Mouse (Mus musculus) heart, embryonic 13.5 days (tissue): ENCODE results near the gene Izumo1. TPM values are rescaled to one million over a fixed set of nuclear protein-coding genes. Genes with fewer than 3 reads are reported as not detected.

Source experiments
- ATAC-seq: fragments of 200-750 bp; cut with Nextera tagmentation; 2 replicates; pipeline ENCODE4 v1.8.0; 2017; ENCODE audit warnings: moderate TSS enrichment; ENCODE audit not compliant: insufficient number of reproducible peaks, low FRiP score, low TSS enrichment; ENCODE audit errors: extremely low read depth
- H3K27ac ChIP-seq: fragments of 300-500 bp; sonication (generic); replicated peaks from 2 replicates; pipeline ENCODE4 v1.5.1; 2015; ENCODE audit warnings: moderate library complexity, mild to moderate bottlenecking, inconsistent platforms
- H3K27me3 ChIP-seq: fragments of 300-500 bp; sonication (generic); replicated peaks from 2 replicates; pipeline ENCODE4 v1.6.1; 2015; ENCODE audit warnings: mild to moderate bottlenecking, inconsistent platforms
- H3K36me3 ChIP-seq: fragments of 300-500 bp; sonication (generic); 2 replicates; pipeline ENCODE4 v1.6.1; 2015; ENCODE audit warnings: mild to moderate bottlenecking, inconsistent platforms
- H3K4me1 ChIP-seq: fragments of 300-500 bp; sonication (generic); 2 replicates; pipeline ENCODE4 v1.6.1; 2015; ENCODE audit warnings: inconsistent platforms
- H3K4me2 ChIP-seq: fragments of 300-500 bp; sonication (generic); 2 replicates; pipeline ENCODE4 v1.6.1; 2015; ENCODE audit warnings: inconsistent platforms, mild to moderate bottlenecking, moderate library complexity
- H3K4me3 ChIP-seq: fragments of 300-500 bp; sonication (generic); 2 replicates; pipeline ENCODE4 v1.5.1; 2015; ENCODE audit warnings: moderate library complexity, mild to moderate bottlenecking, inconsistent platforms
- H3K9ac ChIP-seq: fragments of 300-500 bp; sonication (generic); 2 replicates; pipeline ENCODE4 v1.6.1; 2015; ENCODE audit warnings: inconsistent platforms, mild to moderate bottlenecking, moderate library complexity
- H3K9me3 ChIP-seq: fragments of 300-500 bp; sonication (generic); 2 replicates; pipeline ENCODE4 v1.6.1; 2016; ENCODE audit warnings: inconsistent platforms
- WGBS: fragments of 180-500 bp; shearing (Covaris S2); methylation state at CpG from one replicate; pipeline ENCODE4 v1.1.7; 2015; ENCODE audit warnings: mixed read lengths; 5-methylcytosine and 5-hydroxymethylcytosine counted together
- polyA plus RNA-seq: library from polyadenylated mRNA; unstranded; fragments of >200 nt; fragmentation: Nextera tagmentation; extraction: Ambion mirVana; gene quantifications from 2 replicates; pipeline ENCODE4 v1.2.1, GENCODE M21; 2015

Gene Izumo1
- 0.11 and 0.19 TPM in 2 replicates for polyA plus RNA-seq

GRCm38 (mm10) chr7:45621443-45621842, at the start of gene Izumo1:
Izumo1 (plus strand) TSS chr7:45621811.
- 23% methylated on average over 9 of the region's 9 CpGs for WGBS
- Histone ChIP-seq H3K4me3 (peak within 1 kb of the TSS; percentile 26), H3K9me3 (no peaks in the 10 kb centered on the region), H3K4me2 (peak within 1 kb of the TSS; percentile 44), H3K4me1 (peaks cover 11% of the 10 kb centered on the region), H3K27me3 (peaks cover 43% of the 10 kb centered on the region), H3K36me3 (no peaks in the 10 kb centered on the region), H3K9ac (no peak within 1 kb of the TSS), H3K27ac (no peak within 1 kb of the TSS)
- ATAC-seq: no peak

GRCm38 (mm10) chr7:45571966-45572365, 49.6 kb upstream of the Izumo1 start:
- no peak for ATAC-seq
- no peak overlapping the region; the same call in 1 of the 2 replicates for H3K27ac ChIP-seq
- peak overlapping the region; percentile 87 for H3K4me2 ChIP-seq
- H3K4me1 ChIP-seq: peaks cover 51% of the 10 kb centered on the region
- H3K4me3 ChIP-seq: 0 out of 2 replicates have a peak overlapping the region, but pooled peaks have one; percentile 74
- no peak overlapping the region for H3K9ac ChIP-seq
- 45% methylated on average over 1 of the region's 1 CpGs for WGBS
- no peaks in the 10 kb centered on the region for H3K27me3 ChIP-seq
- H3K36me3 ChIP-seq: peaks cover 18% of the 10 kb centered on the region
- H3K9me3 ChIP-seq: no peaks in the 10 kb centered on the region

DNA sequence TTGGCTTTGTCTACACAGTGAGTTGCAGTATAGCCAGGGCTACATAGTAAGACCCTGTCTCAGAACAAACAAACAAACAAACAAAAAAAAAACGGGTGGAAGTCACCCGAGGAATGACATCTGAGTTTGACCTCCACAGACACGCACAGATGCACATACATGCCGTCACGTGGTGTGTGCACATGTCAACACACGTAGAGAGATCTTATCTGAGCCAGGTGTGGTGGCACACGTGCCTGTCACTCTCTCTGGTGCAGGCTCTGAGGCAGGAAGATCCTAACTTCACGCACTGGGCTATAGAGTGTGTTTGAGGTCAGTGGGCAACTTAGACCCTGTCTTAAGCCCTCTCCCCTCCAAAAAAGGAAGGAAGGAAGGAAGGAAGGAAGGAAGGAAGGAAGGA, 47.7 kb upstream of the Izumo1 start:
- no peak overlapping the region for H3K4me2 ChIP-seq
- no peak for ATAC-seq
- H3K36me3 ChIP-seq: peaks cover 38% of the 10 kb centered on the region
- H3K27ac ChIP-seq: no peak overlapping the region
- no peak overlapping the region for H3K4me3 ChIP-seq
- peaks cover 36% of the 10 kb centered on the region for H3K4me1 ChIP-seq
- no peaks in the 10 kb centered on the region for H3K9me3 ChIP-seq
- 75% methylated on average over 8 of the region's 8 CpGs for WGBS
- no peaks in the 10 kb centered on the region for H3K27me3 ChIP-seq
- peak overlapping the region; percentile 50; the same call in 1 of the 2 replicates for H3K9ac ChIP-seq

- Histone ChIP-seq H3K4me3 (no peak overlapping the region), H3K27ac (no peak overlapping the region), H3K4me1 (peaks cover 28% of the 10 kb centered on the region), H3K36me3 (peaks cover 41% of the 10 kb centered on the region), H3K4me2 (no peak overlapping the region), H3K27me3 (no peaks in the 10 kb centered on the region), H3K9ac (peak overlapping the region; percentile 50; the same call in 1 of the 2 replicates), H3K9me3 (no peaks in the 10 kb centered on the region)
- 77% methylated on average over 15 of the region's 15 CpGs for WGBS
- no peak for ATAC-seq
Measured at GRCm38 (mm10) chr7:45574472-45575379, 46.9 kb upstream of the Izumo1 start.

- no peak overlapping the region for H3K27ac ChIP-seq
- WGBS: 87% methylated on average over 6 of the region's 6 CpGs
- peaks cover 67% of the 10 kb centered on the region for H3K36me3 ChIP-seq
- no peak for ATAC-seq
- no peaks in the 10 kb centered on the region for H3K9me3 ChIP-seq
- H3K27me3 ChIP-seq: no peaks in the 10 kb centered on the region
- no peak overlapping the region for H3K4me2 ChIP-seq
- H3K4me3 ChIP-seq: no peak overlapping the region
- no peak overlapping the region for H3K9ac ChIP-seq
- peaks cover 9% of the 10 kb centered on the region; the same call in 1 of the 2 replicates for H3K4me1 ChIP-seq
Measured at GRCm38 (mm10) chr7:45585923-45586322, 35.7 kb upstream of the Izumo1 start.

GRCm38 (mm10) chr7:45587631-45588592, 33.7 kb upstream of the Izumo1 start:
- peaks cover 49% of the 10 kb centered on the region for H3K36me3 ChIP-seq
- 91% methylated on average over 23 of the region's 23 CpGs for WGBS
- no peak for ATAC-seq
- H3K4me1 ChIP-seq: peaks cover 9% of the 10 kb centered on the region; the same call in 1 of the 2 replicates
- no peak overlapping the region for H3K27ac ChIP-seq
- H3K27me3 ChIP-seq: no peaks in the 10 kb centered on the region
- H3K4me3 ChIP-seq: no peak overlapping the region
- H3K4me2 ChIP-seq: no peak overlapping the region
- H3K9ac ChIP-seq: no peak overlapping the region
- no peaks in the 10 kb centered on the region for H3K9me3 ChIP-seq

GRCm38 (mm10) chr7:45589173-45589572, 32.4 kb upstream of the Izumo1 start:
- Histone ChIP-seq H3K4me2 (peak overlapping the region; percentile 68), H3K9ac (peak overlapping the region; percentile 69), H3K36me3 (peaks cover 40% of the 10 kb centered on the region), H3K27ac (0 out of 2 replicates have a peak overlapping the region, but pooled peaks have one; percentile 15), H3K27me3 (no peaks in the 10 kb centered on the region), H3K4me3 (peak overlapping the region; percentile 45), H3K9me3 (no peaks in the 10 kb centered on the region), H3K4me1 (peaks cover 9% of the 10 kb centered on the region; the same call in 1 of the 2 replicates)
- WGBS: 4% methylated on average over 19 of the region's 19 CpGs
- peak; percentile 89 for ATAC-seq

DNA sequence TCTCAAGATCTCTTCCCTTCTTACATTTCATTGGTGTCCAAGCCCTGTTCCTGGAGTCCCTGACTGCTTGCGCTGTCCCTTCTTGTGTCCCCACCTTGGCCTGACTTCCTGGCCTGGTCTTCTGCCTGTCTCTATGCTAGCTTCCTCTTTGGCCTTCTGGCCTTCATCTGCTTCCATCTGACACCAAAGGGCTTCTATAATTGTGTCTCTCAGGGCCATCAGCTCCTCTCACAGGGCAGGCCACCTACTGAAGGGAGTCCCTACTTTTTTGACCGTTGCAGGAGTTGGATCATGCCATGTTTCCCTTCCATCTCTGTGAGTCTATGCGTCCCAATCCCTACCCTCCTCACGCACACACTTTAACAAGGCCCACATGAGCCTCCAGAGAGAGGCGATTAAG, 31.7 kb upstream of the Izumo1 start:
- peak overlapping the region; percentile 69; the same call in 1 of the 2 replicates for H3K9ac ChIP-seq
- WGBS: 92% methylated on average over 5 of the region's 5 CpGs
- H3K4me3 ChIP-seq: no peak overlapping the region; the same call in 1 of the 2 replicates
- H3K27ac ChIP-seq: no peak overlapping the region
- H3K9me3 ChIP-seq: no peaks in the 10 kb centered on the region
- no peak for ATAC-seq
- H3K36me3 ChIP-seq: peaks cover 33% of the 10 kb centered on the region
- H3K4me1 ChIP-seq: peaks cover 9% of the 10 kb centered on the region; the same call in 1 of the 2 replicates
- no peaks in the 10 kb centered on the region for H3K27me3 ChIP-seq
- H3K4me2 ChIP-seq: no peak overlapping the region

DNA sequence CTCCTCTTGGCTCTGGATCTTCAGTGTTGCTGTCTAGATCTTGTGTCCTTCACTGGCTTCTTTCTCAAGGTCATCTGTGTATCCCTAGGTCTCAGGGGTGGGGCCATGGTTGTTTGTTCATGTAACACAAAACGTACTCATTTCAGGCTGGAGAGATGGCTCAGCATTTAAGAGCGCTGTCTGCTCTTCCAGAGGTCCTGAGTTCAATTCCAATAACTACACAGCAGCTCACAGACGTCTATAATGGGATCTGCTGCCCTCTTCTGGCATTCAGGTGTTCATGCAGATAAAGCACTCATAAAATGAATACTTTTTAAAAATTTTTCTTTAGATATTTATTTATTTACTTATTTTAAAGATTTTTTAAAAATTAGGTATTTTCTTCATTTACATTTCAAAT, 30.7 kb upstream of the Izumo1 start:
- Histone ChIP-seq H3K4me1 (peaks cover 9% of the 10 kb centered on the region; the same call in 1 of the 2 replicates), H3K4me3 (no peak overlapping the region), H3K27ac (no peak overlapping the region), H3K4me2 (no peak overlapping the region), H3K9ac (no peak overlapping the region), H3K9me3 (no peaks in the 10 kb centered on the region), H3K36me3 (peaks cover 23% of the 10 kb centered on the region), H3K27me3 (no peaks in the 10 kb centered on the region)
- no peak for ATAC-seq
- WGBS: 62% methylated on average over 3 of the region's 3 CpGs

DNA sequence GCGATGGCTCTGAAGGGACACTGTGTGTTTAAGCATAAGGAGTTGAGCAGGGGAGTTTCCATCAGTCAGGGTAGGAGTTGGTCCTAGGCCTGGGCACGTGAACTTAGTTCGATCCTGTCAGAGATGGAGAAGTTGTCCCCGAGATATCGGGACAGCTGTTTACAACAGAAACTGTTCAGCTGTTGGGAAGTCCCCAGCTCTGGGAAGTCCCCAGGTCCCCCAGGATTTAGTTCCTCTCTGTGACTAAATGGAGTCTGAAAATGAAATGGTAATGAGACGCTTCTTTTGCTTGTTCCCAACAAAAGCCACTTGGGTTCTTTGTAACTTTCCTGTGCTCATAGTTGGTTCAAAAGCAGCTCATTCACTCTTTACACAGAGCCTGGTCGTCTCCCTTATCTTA, 29.7 kb upstream of the Izumo1 start:
- Histone ChIP-seq H3K9ac (no peak overlapping the region), H3K4me3 (no peak overlapping the region), H3K4me2 (no peak overlapping the region), H3K4me1 (peaks cover 13% of the 10 kb centered on the region; the same call in 1 of the 2 replicates), H3K27me3 (no peaks in the 10 kb centered on the region), H3K36me3 (peaks cover 14% of the 10 kb centered on the region), H3K9me3 (no peaks in the 10 kb centered on the region), H3K27ac (no peak overlapping the region)
- no peak for ATAC-seq
- WGBS: 78% methylated on average over 7 of the region's 7 CpGs
